Mouse (Mus musculus): ENCODE measurements at regions not wholly inside any gene's neighbourhood (a gene's known extent, or its start where the extent isn't known, plus 50 kb on each side); places are given as distances from the start of the nearest gene placed in this dataset.

- no peak overlapping the region for H3K27ac ChIP-seq (ENCODE audit: low read depth, low read length)
- H3K9ac ChIP-seq (replicated peaks; ENCODE audit: low read length, poor library complexity, severe bottlenecking): no peak overlapping the region
- no peaks in the 10 kb centered on the region for H3K36me3 ChIP-seq (ENCODE audit: insufficient read depth, low read length)
- 71% methylated on average over 6 of the region's 6 CpGs for WGBS
- no peaks in the 10 kb centered on the region for H3K9me3 ChIP-seq (ENCODE audit: low read length)
- DNase-seq (ENCODE audit: low spot score) (no peak), ATAC-seq (ENCODE audit: low FRiP score) (no peak)
- no peak overlapping the region for H3K4me2 ChIP-seq (ENCODE audit: low read depth, low read length, poor library complexity, severe bottlenecking)
- H3K4me1 ChIP-seq (ENCODE audit: insufficient read depth, low read length): no peaks in the 10 kb centered on the region
- no peak for TF ChIP-seq CTCF (IDR thresholded peaks at IDR 0.05)
- no peak overlapping the region for H3K4me3 ChIP-seq (ENCODE audit: low read depth, low read length)
- no peaks in the 10 kb centered on the region for H3K27me3 ChIP-seq (ENCODE audit: insufficient read depth, low read length)
Observed at GRCm38 (mm10) chrX:11929448-11929847, 230.7 kb downstream of the Bcor start.

- WGBS: 64% methylated on average over 9 of the region's 9 CpGs
- no peak for DNase-seq (ENCODE audit: low spot score)
- Histone ChIP-seq H3K9me3 (ENCODE audit: low read length) (no peaks in the 10 kb centered on the region), H3K27ac (ENCODE audit: low read depth, low read length) (no peak overlapping the region), H3K9ac (replicated peaks; ENCODE audit: low read length, poor library complexity, severe bottlenecking) (no peak overlapping the region), H3K36me3 (ENCODE audit: insufficient read depth, low read length) (no peaks in the 10 kb centered on the region), H3K4me1 (ENCODE audit: insufficient read depth, low read length) (no peaks in the 10 kb centered on the region), H3K4me3 (ENCODE audit: low read depth, low read length) (no peak overlapping the region), H3K27me3 (ENCODE audit: insufficient read depth, low read length) (no peaks in the 10 kb centered on the region), H3K4me2 (ENCODE audit: low read depth, low read length, poor library complexity, severe bottlenecking) (no peak overlapping the region)
- ATAC-seq (ENCODE audit: low FRiP score): no peak
- no peak for TF ChIP-seq CTCF (IDR thresholded peaks at IDR 0.05)
Observed at GRCm38 (mm10) chrX:11931432-11931831, 228.7 kb downstream of the Bcor start.

- H3K4me3 ChIP-seq (ENCODE audit: low read depth, low read length): no peak overlapping the region
- no peaks in the 10 kb centered on the region for H3K36me3 ChIP-seq (ENCODE audit: insufficient read depth, low read length)
- ATAC-seq (ENCODE audit: low FRiP score) (no peak), DNase-seq (ENCODE audit: low spot score) (peak; percentile 68)
- H3K4me2 ChIP-seq (ENCODE audit: low read depth, low read length, poor library complexity, severe bottlenecking): no peak overlapping the region
- no peaks in the 10 kb centered on the region for H3K27me3 ChIP-seq (ENCODE audit: insufficient read depth, low read length)
- 58% methylated on average over 5 of the region's 5 CpGs for WGBS
- no peaks in the 10 kb centered on the region for H3K9me3 ChIP-seq (ENCODE audit: low read length)
- no peak overlapping the region for H3K9ac ChIP-seq (replicated peaks; ENCODE audit: low read length, poor library complexity, severe bottlenecking)
- H3K4me1 ChIP-seq (ENCODE audit: insufficient read depth, low read length): no peaks in the 10 kb centered on the region
- no peak overlapping the region for H3K27ac ChIP-seq (ENCODE audit: low read depth, low read length)
- TF ChIP-seq CTCF (IDR thresholded peaks at IDR 0.05): no peak
Observed at GRCm38 (mm10) chrX:11935337-11935736, 224.8 kb downstream of the Bcor start.

- ATAC-seq (ENCODE audit: low FRiP score): no peak
- Histone ChIP-seq H3K27ac (ENCODE audit: low read depth, low read length) (no peak overlapping the region), H3K4me3 (ENCODE audit: low read depth, low read length) (no peak overlapping the region), H3K9me3 (ENCODE audit: low read length) (no peaks in the 10 kb centered on the region), H3K27me3 (ENCODE audit: insufficient read depth, low read length) (0 out of 2 replicates have a peak, but pooled peaks cover 3% of the 10 kb centered on the region), H3K9ac (replicated peaks; ENCODE audit: low read length, poor library complexity, severe bottlenecking) (no peak overlapping the region), H3K4me2 (ENCODE audit: low read depth, low read length, poor library complexity, severe bottlenecking) (no peak overlapping the region), H3K36me3 (ENCODE audit: insufficient read depth, low read length) (no peaks in the 10 kb centered on the region), H3K4me1 (ENCODE audit: insufficient read depth, low read length) (no peaks in the 10 kb centered on the region)
- TF ChIP-seq CTCF (IDR thresholded peaks at IDR 0.05): no peak
- no peak for DNase-seq (ENCODE audit: low spot score)
- WGBS: 85% methylated on average over 2 of the region's 2 CpGs
Observed at GRCm38 (mm10) chrX:11940246-11940645, 219.9 kb downstream of the Bcor start.

- 77% methylated on average over 10 of the region's 10 CpGs for WGBS
Observed at GRCm38 (mm10) chrX:11943367-11943766, 216.8 kb downstream of the Bcor start.

GRCm38 (mm10) chrX:11944574-11944973 lies 215.6 kb downstream of the Bcor start:
- peak; percentile 5 for DNase-seq (ENCODE audit: low spot score)
- no peak for TF ChIP-seq CTCF (IDR thresholded peaks at IDR 0.05)

More at GRCm38 (mm10) chrX:11943367-11943766, 216.8 kb downstream of the Bcor start:
- Histone ChIP-seq H3K4me2 (ENCODE audit: low read depth, low read length, poor library complexity, severe bottlenecking) (no peak overlapping the region), H3K36me3 (ENCODE audit: insufficient read depth, low read length) (no peaks in the 10 kb centered on the region), H3K9me3 (ENCODE audit: low read length) (no peaks in the 10 kb centered on the region), H3K27me3 (ENCODE audit: insufficient read depth, low read length) (0 out of 2 replicates have a peak, but pooled peaks cover 3% of the 10 kb centered on the region), H3K9ac (replicated peaks; ENCODE audit: low read length, poor library complexity, severe bottlenecking) (no peak overlapping the region), H3K4me1 (ENCODE audit: insufficient read depth, low read length) (no peaks in the 10 kb centered on the region), H3K27ac (ENCODE audit: low read depth, low read length) (no peak overlapping the region), H3K4me3 (ENCODE audit: low read depth, low read length) (no peak overlapping the region)
- no peak for TF ChIP-seq CTCF (IDR thresholded peaks at IDR 0.05)
- ATAC-seq (ENCODE audit: low FRiP score) (no peak), DNase-seq (ENCODE audit: low spot score) (no peak)

More at GRCm38 (mm10) chrX:11944574-11944973, 215.6 kb downstream of the Bcor start:
- Histone ChIP-seq H3K27ac (ENCODE audit: low read depth, low read length) (no peak overlapping the region), H3K27me3 (ENCODE audit: insufficient read depth, low read length) (0 out of 2 replicates have a peak, but pooled peaks cover 3% of the 10 kb centered on the region), H3K36me3 (ENCODE audit: insufficient read depth, low read length) (no peaks in the 10 kb centered on the region), H3K4me2 (ENCODE audit: low read depth, low read length, poor library complexity, severe bottlenecking) (no peak overlapping the region), H3K4me1 (ENCODE audit: insufficient read depth, low read length) (no peaks in the 10 kb centered on the region), H3K4me3 (ENCODE audit: low read depth, low read length) (no peak overlapping the region), H3K9ac (replicated peaks; ENCODE audit: low read length, poor library complexity, severe bottlenecking) (no peak overlapping the region), H3K9me3 (ENCODE audit: low read length) (no peaks in the 10 kb centered on the region)
- no peak for ATAC-seq (ENCODE audit: low FRiP score)
- 32% methylated on average over 6 of the region's 6 CpGs for WGBS

All from midbrain, postnatal 0 days (tissue).